Comparison of ENCODE assay signal across 10 mouse cellular contexts in the genomic region with DNA sequence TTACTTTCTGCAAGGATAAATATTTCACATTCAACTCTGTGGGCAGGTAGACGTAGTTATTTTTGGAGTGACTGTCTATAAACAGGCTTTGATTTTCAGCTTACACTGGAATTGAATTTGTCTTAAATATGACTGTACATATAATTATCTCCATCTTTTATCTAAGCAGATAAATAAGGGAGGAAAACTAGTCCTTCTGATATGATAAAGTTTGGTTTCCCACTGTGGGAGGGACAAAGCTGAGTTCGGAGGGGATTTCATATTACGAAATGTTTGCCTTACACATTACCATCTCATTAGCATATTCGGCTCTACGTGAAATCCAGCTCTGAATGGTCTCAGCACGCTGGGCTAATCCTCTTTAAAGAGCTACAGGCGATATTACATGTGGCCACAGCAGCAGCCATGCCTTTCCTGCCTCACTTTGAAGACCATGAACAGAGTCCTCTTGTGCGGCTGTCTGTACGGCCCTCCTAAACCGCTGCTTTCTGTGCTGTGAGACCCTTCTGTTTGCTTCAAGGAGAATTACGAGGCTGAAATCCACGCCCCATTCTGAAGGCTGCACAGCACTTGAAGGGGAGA. TPM values are rescaled to one million over a fixed set of nuclear protein-coding genes. Genes with fewer than 3 reads are reported as not detected.
DNase-seq lines count a peak whose midpoint lies in the region; ATAC-seq and TF ChIP-seq lines count a peak whose summit lies in the region.
"Had no signal": no experiment of that assay in that cellular context is flagged by ENCODE, and none has a peak within 500 bp of the region (broad histone marks: within the 10 kb centered on the region; RNA-seq: fewer than 3 reads in every experiment).

No protein-coding gene starts in this region.

- H3K4me1 ChIP-seq in intestine, embryonic 14.5 days (replicated peaks; ENCODE audit: control insufficient read depth, insufficient read depth, low read length), result no peaks in the 10 kb centered on the region
- H3K4me1 ChIP-seq in intestine, postnatal 0 days (replicated peaks; ENCODE audit: control insufficient read depth, insufficient read depth, low read length), result no peaks in the 10 kb centered on the region
- peaks cover 30% of the 10 kb centered on the region for H3K4me1 ChIP-seq in embryonic facial prominence, embryonic 13.5 days
- no peaks in the 10 kb centered on the region for H3K4me1 ChIP-seq in hindbrain, postnatal 0 days (ENCODE audit: insufficient read depth, low read length)
- peaks cover 43% of the 10 kb centered on the region for H3K4me1 ChIP-seq in neural tube, embryonic 13.5 days (replicated peaks)

- WGBS in intestine, embryonic 14.5 days, result 23% methylated on average over 12 of the region's 12 CpGs
- WGBS in intestine, postnatal 0 days, result 28% methylated on average over 12 of the region's 12 CpGs
- WGBS in embryonic facial prominence, embryonic 13.5 days, result 5% methylated on average over 12 of the region's 12 CpGs
- WGBS in hindbrain, postnatal 0 days, result 5% methylated on average over 12 of the region's 12 CpGs
- WGBS in neural tube, embryonic 13.5 days, result 6% methylated on average over 12 of the region's 12 CpGs

- no peaks in the 10 kb centered on the region for H3K36me3 ChIP-seq in intestine, embryonic 14.5 days (ENCODE audit: control insufficient read depth, insufficient read depth, low read length)
- H3K36me3 ChIP-seq in intestine, postnatal 0 days (ENCODE audit: control insufficient read depth, insufficient read depth), result no peaks in the 10 kb centered on the region
- H3K36me3 ChIP-seq in embryonic facial prominence, embryonic 13.5 days, result no peaks in the 10 kb centered on the region
- H3K36me3 ChIP-seq in hindbrain, postnatal 0 days (ENCODE audit: insufficient read depth, low read length), result no peaks in the 10 kb centered on the region
- H3K36me3 ChIP-seq in neural tube, embryonic 13.5 days, result no peaks in the 10 kb centered on the region

- H3K27ac ChIP-seq in intestine, embryonic 14.5 days (ENCODE audit: low read depth), result no peak overlapping the region
- no peak overlapping the region for H3K27ac ChIP-seq in intestine, postnatal 0 days (ENCODE audit: low read depth, low read length)
- no peak overlapping the region for H3K27ac ChIP-seq in embryonic facial prominence, embryonic 13.5 days
- H3K27ac ChIP-seq in hindbrain, postnatal 0 days, result no peak overlapping the region
- no peak overlapping the region for H3K27ac ChIP-seq in neural tube, embryonic 13.5 days (replicated peaks)

- DNase-seq in intestine, embryonic 14.5 days (ENCODE audit: low spot score), result no peak
- peak; percentile 31 for DNase-seq in hindbrain, postnatal 0 days (ENCODE audit: low spot score)
- no peak for DNase-seq in frontal cortex, postnatal 10 days (ENCODE audit: low spot score in 2 of 2)
- no peak for DNase-seq in left cerebral cortex, adult 8-10 months (ENCODE audit: low spot score in 2 of 2)
- DNase-seq in adrenal gland, adult 18-20 months (ENCODE audit: low spot score in 2 of 2), result no peak
- DNase-seq: cerebellum, adult 2 months; layer of hippocampus, postnatal 36 days had no signal

- no peak for ATAC-seq in intestine, embryonic 14.5 days (replicated peaks; ENCODE audit: low FRiP score, low TSS enrichment, low read depth)
- ATAC-seq in intestine, postnatal 0 days, result no peak
- no peak for ATAC-seq in embryonic facial prominence, embryonic 13.5 days (ENCODE audit: insufficient number of reproducible peaks, insufficient read depth, low FRiP score, low TSS enrichment, low read depth)
- ATAC-seq in hindbrain, postnatal 0 days, result no peak
- ATAC-seq in neural tube, embryonic 13.5 days (ENCODE audit: low read depth), result no peak

- H3K4me2 ChIP-seq in intestine, embryonic 14.5 days (ENCODE audit: low read length), result peak overlapping the region; percentile 28; the same call in 1 of the 2 replicates
- no peak overlapping the region for H3K4me2 ChIP-seq in intestine, postnatal 0 days (replicated peaks; ENCODE audit: low read depth)
- peak overlapping the region; percentile 53 for H3K4me2 ChIP-seq in embryonic facial prominence, embryonic 13.5 days
- H3K4me2 ChIP-seq in hindbrain, postnatal 0 days (ENCODE audit: low read depth, low read length), result peak overlapping the region; percentile 52
- peak overlapping the region; percentile 52 for H3K4me2 ChIP-seq in neural tube, embryonic 13.5 days

- no peak overlapping the region for H3K4me3 ChIP-seq in intestine, embryonic 14.5 days (ENCODE audit: low read depth, low read length)
- no peak overlapping the region for H3K4me3 ChIP-seq in intestine, postnatal 0 days (ENCODE audit: low read depth, low read length)
- H3K4me3 ChIP-seq in embryonic facial prominence, embryonic 13.5 days, result 0 out of 2 replicates have a peak overlapping the region, but pooled peaks have one; percentile 18
- no peak overlapping the region; the same call in 1 of the 2 replicates for H3K4me3 ChIP-seq in hindbrain, postnatal 0 days (ENCODE audit: low read length)
- H3K4me3 ChIP-seq in neural tube, embryonic 13.5 days, result peak overlapping the region; percentile 11; the same call in 1 of the 2 replicates

- no peak overlapping the region for H3K9ac ChIP-seq in intestine, embryonic 14.5 days (ENCODE audit: low read length)
- H3K9ac ChIP-seq in intestine, postnatal 0 days (ENCODE audit: low read depth, low read length), result no peak overlapping the region
- no peak overlapping the region for H3K9ac ChIP-seq in embryonic facial prominence, embryonic 13.5 days
- no peak overlapping the region for H3K9ac ChIP-seq in hindbrain, postnatal 0 days (replicated peaks; ENCODE audit: low read length)
- 0 out of 2 replicates have a peak overlapping the region, but pooled peaks have one; percentile 41 for H3K9ac ChIP-seq in neural tube, embryonic 13.5 days

- no peaks in the 10 kb centered on the region for H3K9me3 ChIP-seq in intestine, embryonic 14.5 days (ENCODE audit: control insufficient read depth, low read length)
- H3K9me3 ChIP-seq in intestine, postnatal 0 days (ENCODE audit: control insufficient read depth), result no peaks in the 10 kb centered on the region
- 0 out of 2 replicates have a peak, but pooled peaks cover 4% of the 10 kb centered on the region for H3K9me3 ChIP-seq in embryonic facial prominence, embryonic 13.5 days
- H3K9me3 ChIP-seq in hindbrain, postnatal 0 days (ENCODE audit: low read length), result no peaks in the 10 kb centered on the region
- no peaks in the 10 kb centered on the region for H3K9me3 ChIP-seq in neural tube, embryonic 13.5 days

- H3K27me3 ChIP-seq in intestine, embryonic 14.5 days (replicated peaks; ENCODE audit: control insufficient read depth, insufficient read depth, low read length), result peaks cover 58% of the 10 kb centered on the region
- no peaks in the 10 kb centered on the region; the same call in 1 of the 2 replicates for H3K27me3 ChIP-seq in intestine, postnatal 0 days (replicated peaks; ENCODE audit: control insufficient read depth, insufficient read depth, low read length)
- H3K27me3 ChIP-seq in embryonic facial prominence, embryonic 13.5 days, result peaks cover 59% of the 10 kb centered on the region
- H3K27me3 ChIP-seq in hindbrain, postnatal 0 days (ENCODE audit: insufficient read depth, low read length), result peaks cover 14% of the 10 kb centered on the region; the same call in 1 of the 2 replicates
- H3K27me3 ChIP-seq in neural tube, embryonic 13.5 days, result peaks cover 81% of the 10 kb centered on the region

- no peak for TF ChIP-seq CTCF in intestine, postnatal 0 days (IDR thresholded peaks at IDR 0.05; ENCODE audit: low read depth)
- TF ChIP-seq CTCF in hindbrain, postnatal 0 days (IDR thresholded peaks at IDR 0.05; ENCODE audit: low read depth), result no peak

RNA-seq across cellular contexts. Expression of a gene that starts 30.3 kb away (rescaled TPM):
- 1.7 and 2.9 TPM in 2 replicates for polyA plus RNA-seq in intestine, embryonic 14.5 days (2014; fragmentation: Nextera tagmentation; extraction: Ambion mirVana)
- polyA plus RNA-seq in intestine, postnatal 0 days (2015; fragmentation: Nextera tagmentation; extraction: Ambion mirVana), result 0.85 and 1.6 TPM in 2 replicates
- 2.3 and 3.0 TPM in 2 replicates for polyA plus RNA-seq in embryonic facial prominence, embryonic 13.5 days (2015; fragmentation: Nextera tagmentation; extraction: Ambion mirVana)
- total RNA-seq in hindbrain, postnatal 0 days (2014; rRNA removed), result 1.3 and 5.3 TPM in 2 replicates
- polyA plus RNA-seq in hindbrain, postnatal 0 days (2015; fragmentation: Nextera tagmentation; extraction: Ambion mirVana), result 0.49 and 0.57 TPM in 2 replicates
- polyA plus RNA-seq in neural tube, embryonic 13.5 days (2015; fragmentation: Nextera tagmentation; extraction: Ambion mirVana), result 0.61 and 0.80 TPM in 2 replicates
- 1 to 10 TPM; 5.9 to 8.1 (median 7.3) TPM for total RNA-seq in left cerebral cortex, adult 8-10 months (2022)
- 10 to 100 TPM; 10.6 to 13.2 TPM for total RNA-seq in adrenal gland, adult 18-20 months (2021)

RNA-seq across cellular contexts. Expression of a gene that starts 39.5 kb away (rescaled TPM):
- polyA plus RNA-seq in intestine, embryonic 14.5 days (2014; fragmentation: Nextera tagmentation; extraction: Ambion mirVana), result 14.0 and 18.1 TPM in 2 replicates
- 63.0 and 71.8 TPM in 2 replicates for polyA plus RNA-seq in intestine, postnatal 0 days (2015; fragmentation: Nextera tagmentation; extraction: Ambion mirVana)
- polyA plus RNA-seq in embryonic facial prominence, embryonic 13.5 days (2015; fragmentation: Nextera tagmentation; extraction: Ambion mirVana), result 2.4 and 3.7 TPM in 2 replicates
- 1.7 and 1.9 TPM in 2 replicates for total RNA-seq in hindbrain, postnatal 0 days (2014; rRNA removed)
- 3.6 and 3.8 TPM in 2 replicates for polyA plus RNA-seq in hindbrain, postnatal 0 days (2015; fragmentation: Nextera tagmentation; extraction: Ambion mirVana)
- polyA plus RNA-seq in neural tube, embryonic 13.5 days (2015; fragmentation: Nextera tagmentation; extraction: Ambion mirVana), result 2.9 and 4.6 TPM in 2 replicates
- 10 to 100 TPM in 2 of 4 experiments, 1 to 10 TPM in 2; 5.6 to 10.1 (median 8.5) TPM for total RNA-seq in left cerebral cortex, adult 8-10 months (2022)
- 1 to 10 TPM; 4.9 to 6.6 TPM for total RNA-seq in adrenal gland, adult 18-20 months (2021)

Comparison
In these comparisons a context has a peak if more than half of its experiments do, and no peak if none do; other contexts are left out.
1. H3K4me3 ChIP-seq: peak in embryonic facial prominence, embryonic 13.5 days (single experiment) and neural tube, embryonic 13.5 days (single experiment); none in intestine, embryonic 14.5 days (single experiment), intestine, postnatal 0 days (single experiment) and hindbrain, postnatal 0 days (single experiment).